Mouse (Mus musculus): ENCODE measurements around the gene Dis3l. TPM values are rescaled to one million over a fixed set of nuclear protein-coding genes. Genes with fewer than 3 reads are reported as not detected.

The Dis3l gene
- polyA plus RNA-seq (2016; fragmentation: Nextera tagmentation; extraction: Ambion mirVana), result 21.4 and 21.9 TPM in 2 replicates

DNA sequence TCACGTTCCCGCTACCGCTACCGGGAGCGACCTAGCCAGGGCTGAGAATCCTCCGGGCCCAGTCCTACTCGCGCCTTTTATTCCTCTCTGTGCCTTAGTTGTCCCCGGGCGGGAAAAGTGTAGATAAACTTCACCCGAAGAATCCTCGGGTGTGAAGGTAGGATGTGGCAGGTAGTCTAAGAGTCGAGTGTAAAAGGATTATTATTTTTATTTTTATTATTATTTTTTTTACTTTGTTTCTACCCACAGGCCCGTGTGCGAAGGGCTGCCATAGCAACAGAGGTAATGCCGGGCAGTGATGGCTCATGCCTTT is at the start of gene Dis3l:
Gene Dis3l (minus strand): TSS at position 35 of the 313 bp plus-strand sequence.
- 0 out of 2 replicates have a peak, but pooled peaks cover 3% of the 10 kb centered on the region for H3K36me3 ChIP-seq
- H3K4me2 ChIP-seq (replicated peaks), result peak within 1 kb of the TSS; percentile 72
- peak within 1 kb of the TSS; percentile 95 for H3K9ac ChIP-seq
- H3K4me3 ChIP-seq, result peak within 1 kb of the TSS; percentile 59
- 19% methylated on average over 16 of the region's 16 CpGs for WGBS
- H3K27me3 ChIP-seq (replicated peaks), result no peaks in the 10 kb centered on the region
- no peaks in the 10 kb centered on the region for H3K9me3 ChIP-seq
- H3K27ac ChIP-seq, result peak within 1 kb of the TSS; percentile 98
- H3K4me1 ChIP-seq, result peaks cover 11% of the 10 kb centered on the region; the same call in 1 of the 2 replicates
- ATAC-seq (ENCODE audit: low FRiP score, low read depth), result no peak

DNA sequence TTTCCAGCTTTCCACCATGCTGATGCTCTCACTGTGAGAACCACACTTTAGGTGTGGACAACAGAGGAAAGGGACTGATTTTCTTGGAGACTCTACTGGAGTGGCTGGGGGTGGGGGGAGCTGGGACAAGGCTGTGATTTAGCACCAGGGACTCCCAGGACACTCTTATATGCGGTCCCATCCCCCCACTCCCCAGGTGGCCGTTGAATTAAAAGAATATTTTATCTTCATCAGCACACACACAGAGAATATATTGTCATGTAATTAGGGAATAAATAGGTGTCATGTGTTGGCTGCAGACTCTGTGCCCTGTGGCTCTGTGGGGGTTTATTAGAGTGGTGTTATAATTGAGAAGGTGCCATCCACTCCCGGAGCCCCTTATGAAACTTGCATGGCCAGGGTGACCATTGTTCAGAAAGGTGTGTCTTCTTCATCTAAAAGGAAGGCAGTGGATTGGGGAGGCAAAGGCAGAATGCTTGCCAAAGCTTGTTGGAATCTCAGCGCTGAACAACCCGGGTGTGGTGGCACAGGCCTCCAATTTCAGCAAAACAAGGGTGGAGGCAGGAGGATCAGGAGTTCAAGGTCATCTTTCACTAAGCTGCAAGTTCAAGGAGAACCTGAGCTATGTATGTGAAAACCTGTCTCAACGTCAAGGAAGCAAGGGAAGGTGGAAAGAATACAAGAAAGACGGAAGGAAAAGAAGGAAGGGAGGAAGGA is 48.6 kb upstream of the Dis3l start:
- Histone ChIP-seq H3K36me3 (no peaks in the 10 kb centered on the region), H3K9ac (no peak overlapping the region), H3K27ac (no peak overlapping the region), H3K4me3 (no peak overlapping the region), H3K4me1 (peaks cover 20% of the 10 kb centered on the region), H3K4me2 (replicated peaks) (no peak overlapping the region), H3K27me3 (replicated peaks) (peaks cover 34% of the 10 kb centered on the region), H3K9me3 (no peaks in the 10 kb centered on the region)
- no peak for ATAC-seq (ENCODE audit: low FRiP score, low read depth)
- WGBS, result 67% methylated on average over 7 of the region's 7 CpGs

DNA sequence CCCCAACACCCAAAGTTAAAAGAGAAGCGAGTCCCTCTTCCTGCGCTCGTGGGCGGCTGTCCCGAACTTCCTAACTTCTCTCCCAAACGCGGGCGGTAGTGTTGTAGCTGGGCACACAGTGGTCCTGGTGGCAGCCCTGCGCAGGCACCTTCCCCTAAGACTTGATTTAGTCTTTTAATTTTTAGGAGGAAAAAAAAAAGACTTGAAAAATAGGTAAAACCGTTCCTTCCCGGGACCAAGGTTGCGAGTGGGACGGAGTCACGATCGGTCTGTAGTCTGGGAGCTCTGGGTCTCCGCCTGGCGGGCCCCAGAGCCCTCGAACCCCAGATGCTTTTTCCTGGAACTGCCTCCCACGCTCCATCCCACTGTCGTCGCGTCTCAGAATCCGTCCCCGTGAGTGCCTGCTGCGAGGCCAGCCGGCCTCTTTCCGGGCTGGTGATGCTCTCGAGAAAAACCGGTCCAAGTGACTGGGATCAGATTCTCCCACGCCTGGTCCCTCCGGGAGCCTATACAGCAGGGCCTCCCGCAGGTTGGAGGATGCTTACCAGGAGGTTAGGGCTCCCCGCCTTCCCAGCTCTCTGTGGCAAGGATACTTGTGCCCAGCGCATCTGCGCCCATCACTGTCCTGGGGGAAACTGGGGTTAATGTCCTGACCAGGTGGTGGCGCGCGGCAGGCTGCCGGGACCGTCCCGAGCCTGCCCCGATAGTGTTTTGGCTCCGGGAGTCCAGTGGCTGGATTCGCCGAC is 45.6 kb upstream of the Dis3l start:
- no peak for ATAC-seq (ENCODE audit: low FRiP score, low read depth)
- Histone ChIP-seq H3K9ac (peak overlapping the region; percentile 58), H3K36me3 (no peaks in the 10 kb centered on the region), H3K4me2 (replicated peaks) (peak overlapping the region; percentile 78), H3K4me1 (peaks cover 22% of the 10 kb centered on the region), H3K4me3 (peak overlapping the region; percentile 45), H3K9me3 (no peaks in the 10 kb centered on the region), H3K27me3 (replicated peaks) (peaks cover 46% of the 10 kb centered on the region), H3K27ac (no peak overlapping the region)
- 1% methylated on average over 45 of the region's 45 CpGs for WGBS

DNA sequence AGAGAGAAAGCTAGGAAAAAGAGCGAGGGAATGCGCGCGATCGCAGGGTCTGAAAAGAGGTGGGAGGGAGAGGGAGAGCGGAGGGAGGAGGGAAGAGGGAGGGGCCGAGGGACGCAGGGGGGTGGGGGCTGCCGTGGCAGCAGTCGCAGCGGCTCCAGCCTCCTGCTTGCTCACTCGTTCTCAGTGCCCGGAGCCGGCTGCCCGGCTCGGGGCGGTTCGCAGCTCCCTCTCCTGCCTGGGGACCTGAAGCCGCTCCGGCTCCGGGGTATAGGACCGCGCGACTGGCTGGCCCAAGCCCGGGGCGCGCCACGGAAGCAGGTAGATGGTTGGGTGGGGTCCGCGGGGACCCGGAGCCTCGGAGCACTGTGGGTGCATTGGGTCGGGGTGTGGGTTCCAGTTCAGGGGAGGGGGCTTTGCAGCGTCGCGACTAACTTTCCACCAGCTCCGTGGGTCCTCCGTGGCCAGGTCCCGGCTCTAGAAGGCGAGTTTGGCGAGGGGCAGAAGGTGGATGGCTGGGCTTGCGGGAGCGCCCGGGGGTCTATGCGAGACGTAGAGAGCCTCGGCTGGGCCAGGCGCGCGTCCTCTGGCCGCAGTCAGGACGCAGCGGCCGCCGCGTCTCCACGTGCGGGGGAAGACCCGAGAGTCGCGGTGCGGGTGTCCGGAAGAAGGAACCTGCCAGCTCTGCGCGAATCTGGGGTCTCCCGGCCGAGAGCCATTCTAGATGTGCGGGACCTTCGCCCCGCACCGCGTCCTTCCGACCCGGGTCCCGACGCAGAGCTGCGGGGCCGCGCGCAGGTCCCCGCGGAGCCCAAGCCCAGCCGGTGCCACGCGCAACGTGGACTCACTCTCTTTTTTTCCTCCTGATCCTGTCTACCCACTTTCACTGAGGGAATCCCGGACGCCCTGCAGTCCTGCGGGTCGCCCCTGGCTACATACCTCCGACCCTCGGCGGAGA is 44.7 kb upstream of the Dis3l start, which contains the start of gene Megf11:
Gene Megf11 (plus strand): TSS at position 116 of the 955 bp plus-strand sequence.
- Histone ChIP-seq H3K4me1 (peaks cover 22% of the 10 kb centered on the region), H3K4me3 (peak within 1 kb of the TSS; percentile 45), H3K9me3 (no peaks in the 10 kb centered on the region), H3K27me3 (replicated peaks) (peaks cover 46% of the 10 kb centered on the region), H3K27ac (no peak within 1 kb of the TSS), H3K36me3 (no peaks in the 10 kb centered on the region), H3K4me2 (replicated peaks) (peak within 1 kb of the TSS; percentile 78), H3K9ac (peak within 1 kb of the TSS; percentile 58)
- peak; percentile 58 for ATAC-seq (ENCODE audit: low FRiP score, low read depth)
- under 1% methylated on average over 93 of the region's 93 CpGs for WGBS

DNA sequence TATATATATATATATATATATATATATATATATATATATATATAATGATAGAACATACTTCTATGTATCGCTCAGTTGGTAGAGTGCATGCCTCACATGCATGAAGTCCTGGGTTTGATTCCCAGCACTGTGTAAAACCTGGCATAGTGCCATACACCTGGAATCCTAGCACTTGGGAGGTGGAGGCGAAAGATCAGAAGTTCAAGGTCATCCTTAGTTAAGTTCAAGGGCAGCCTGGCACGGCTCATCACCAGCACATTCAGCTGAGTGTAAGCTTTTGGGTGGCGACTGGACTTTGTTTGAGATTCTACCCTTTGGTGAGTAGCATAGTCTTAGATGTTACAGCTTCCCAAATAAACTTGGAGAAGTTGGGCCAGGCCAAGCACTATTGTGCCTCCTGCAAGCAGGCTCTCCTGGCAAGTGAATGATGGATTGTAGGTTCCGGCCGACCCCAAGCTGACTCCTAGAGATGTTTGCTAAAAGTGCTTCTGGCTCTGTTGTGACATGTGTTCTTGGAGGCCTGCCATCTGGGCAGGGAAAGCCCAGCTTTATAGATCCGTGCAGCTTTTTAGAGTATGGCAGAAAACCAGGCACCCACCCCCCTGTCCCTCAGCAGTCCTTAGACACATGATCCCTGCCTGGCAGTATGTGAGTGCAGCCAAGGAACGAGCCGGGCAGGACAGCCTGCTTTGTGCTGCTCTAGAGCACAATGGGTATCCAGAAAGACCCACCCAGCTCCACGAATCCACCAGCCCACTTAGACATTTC is 42.1 kb upstream of the Dis3l start:
- Histone ChIP-seq H3K4me2 (replicated peaks) (no peak overlapping the region), H3K4me3 (no peak overlapping the region), H3K27me3 (replicated peaks) (peaks cover 40% of the 10 kb centered on the region), H3K9ac (no peak overlapping the region), H3K36me3 (no peaks in the 10 kb centered on the region), H3K27ac (no peak overlapping the region), H3K4me1 (peaks cover 22% of the 10 kb centered on the region), H3K9me3 (peaks cover 4% of the 10 kb centered on the region; the same call in 1 of the 2 replicates)
- 51% methylated on average over 10 of the region's 10 CpGs for WGBS
- ATAC-seq (ENCODE audit: low FRiP score, low read depth), result no peak

DNA sequence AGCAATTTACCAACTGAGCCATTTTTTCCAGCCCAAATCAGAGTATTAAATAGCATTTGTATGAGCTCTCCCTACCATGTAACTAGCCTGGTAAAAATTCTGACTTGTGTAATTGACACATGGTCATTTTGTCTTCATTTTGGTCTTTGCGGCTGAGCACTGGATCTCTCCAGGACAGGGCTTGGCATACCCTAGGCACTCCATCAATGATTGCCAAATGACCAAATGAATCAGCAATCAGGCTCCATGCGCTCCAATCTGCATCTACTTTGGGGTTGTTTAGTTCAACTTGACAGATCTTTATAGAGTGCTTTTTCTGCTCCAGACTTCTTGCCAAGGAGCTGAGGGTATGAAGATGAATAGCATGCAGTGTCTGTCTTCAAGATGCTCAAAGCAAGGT is 35.3 kb upstream of the Dis3l start:
- no peak overlapping the region for H3K4me2 ChIP-seq (replicated peaks)
- H3K9ac ChIP-seq, result no peak overlapping the region
- WGBS, result 91% methylated on average over 2 of the region's 2 CpGs
- peaks cover 4% of the 10 kb centered on the region; the same call in 1 of the 2 replicates for H3K9me3 ChIP-seq
- no peak overlapping the region for H3K4me3 ChIP-seq
- H3K4me1 ChIP-seq, result peaks cover 4% of the 10 kb centered on the region; the same call in 1 of the 2 replicates
- no peak overlapping the region for H3K27ac ChIP-seq
- no peaks in the 10 kb centered on the region for H3K27me3 ChIP-seq (replicated peaks)
- no peaks in the 10 kb centered on the region for H3K36me3 ChIP-seq
- no peak for ATAC-seq (ENCODE audit: low FRiP score, low read depth)

DNA sequence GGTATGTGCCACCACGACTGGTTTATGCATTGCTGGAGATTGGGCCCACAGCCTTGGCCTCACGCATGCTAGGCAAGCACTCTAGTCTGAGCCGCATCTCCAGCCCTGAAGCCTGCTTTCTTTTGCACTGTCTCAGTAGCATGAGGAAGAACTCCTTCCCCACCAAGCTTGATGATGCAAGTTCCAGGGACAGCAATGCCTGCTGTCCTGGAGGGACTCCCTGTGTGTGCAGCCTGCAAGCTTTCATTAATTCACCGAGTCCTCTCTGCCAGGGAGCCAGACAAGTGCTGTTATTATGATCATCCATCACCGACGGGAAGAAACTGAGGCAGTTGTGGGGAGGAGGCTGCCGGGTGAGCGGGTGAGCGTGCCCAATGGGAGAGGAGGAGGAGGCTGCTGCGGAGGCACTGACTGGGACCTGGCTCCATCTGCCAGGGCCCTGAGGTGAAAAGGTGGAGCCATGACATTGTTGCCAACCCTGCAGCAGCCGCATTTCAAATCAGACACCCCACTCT is 30.3 kb upstream of the Dis3l start:
- Histone ChIP-seq H3K4me1 (peaks cover 8% of the 10 kb centered on the region; the same call in 1 of the 2 replicates), H3K9me3 (no peaks in the 10 kb centered on the region), H3K4me3 (no peak overlapping the region), H3K9ac (no peak overlapping the region), H3K27ac (0 out of 2 replicates have a peak overlapping the region, but pooled peaks have one; percentile 6), H3K4me2 (replicated peaks) (0 out of 2 replicates have a peak overlapping the region, but pooled peaks have one; percentile 5), H3K36me3 (no peaks in the 10 kb centered on the region), H3K27me3 (replicated peaks) (no peaks in the 10 kb centered on the region)
- WGBS, result 32% methylated on average over 11 of the region's 11 CpGs
- no peak for ATAC-seq (ENCODE audit: low FRiP score, low read depth)

DNA sequence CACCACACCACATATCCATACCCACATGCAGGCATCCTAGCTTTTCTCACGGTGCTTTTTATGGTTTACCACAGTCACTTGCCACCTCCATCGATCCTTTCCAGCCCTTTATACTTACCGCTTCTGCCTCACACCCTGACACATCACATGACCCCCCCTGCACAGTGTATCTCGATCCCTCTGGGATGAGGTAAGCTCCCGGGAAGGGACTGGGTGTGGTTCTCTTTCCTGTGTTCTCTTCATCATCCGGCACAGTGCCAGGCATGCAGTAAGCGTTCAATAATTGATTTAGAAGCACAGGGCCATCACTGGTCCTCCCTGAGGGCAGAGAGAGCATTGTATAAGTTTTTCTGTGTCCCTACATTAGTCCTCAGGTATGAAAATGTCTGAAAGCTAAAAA is 28.8 kb upstream of the Dis3l start:
- H3K4me3 ChIP-seq, result no peak overlapping the region
- no peaks in the 10 kb centered on the region for H3K36me3 ChIP-seq
- no peak overlapping the region for H3K4me2 ChIP-seq (replicated peaks)
- no peak overlapping the region for H3K27ac ChIP-seq
- WGBS, result 72% methylated on average over 7 of the region's 7 CpGs
- no peak for ATAC-seq (ENCODE audit: low FRiP score, low read depth)
- H3K27me3 ChIP-seq (replicated peaks), result no peaks in the 10 kb centered on the region
- H3K9ac ChIP-seq, result no peak overlapping the region
- peaks cover 8% of the 10 kb centered on the region for H3K4me1 ChIP-seq
- no peaks in the 10 kb centered on the region for H3K9me3 ChIP-seq

DNA sequence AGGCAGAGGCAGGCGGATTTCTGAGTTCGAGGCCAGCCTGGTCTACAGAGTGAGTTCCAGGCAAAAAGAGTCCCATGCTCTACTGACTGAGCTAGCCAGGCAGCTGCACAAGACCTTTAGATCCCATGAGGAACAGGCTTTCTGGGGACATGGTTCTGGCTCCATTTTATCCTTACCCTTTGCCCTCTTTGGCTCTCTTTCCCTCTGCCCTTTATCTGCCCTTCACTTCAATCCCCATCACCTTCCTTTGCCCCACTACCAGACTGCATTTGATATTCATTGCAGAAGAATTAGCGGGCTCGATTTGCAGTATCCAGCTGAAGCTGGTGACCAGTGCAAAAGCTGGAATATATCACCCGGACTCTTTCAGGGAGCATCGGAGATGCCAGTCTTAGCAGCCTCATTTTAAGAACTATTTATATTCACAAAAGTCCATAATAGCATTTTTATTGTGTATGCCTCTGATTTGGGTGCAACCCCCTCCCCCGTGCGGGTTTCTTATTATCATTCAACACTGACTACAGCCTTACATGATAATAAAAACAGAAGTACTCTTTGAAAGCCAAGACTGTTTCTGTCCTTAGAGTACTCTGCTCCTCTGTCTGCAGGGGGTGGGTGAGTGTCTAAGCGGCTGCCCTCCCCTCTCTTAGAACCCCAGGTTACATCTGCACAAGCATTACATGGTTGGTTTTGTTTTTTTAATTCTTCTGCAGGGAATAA is 20.3 kb upstream of the Dis3l start:
- Histone ChIP-seq H3K9ac (no peak overlapping the region), H3K27me3 (replicated peaks) (no peaks in the 10 kb centered on the region), H3K9me3 (no peaks in the 10 kb centered on the region), H3K27ac (no peak overlapping the region), H3K36me3 (no peaks in the 10 kb centered on the region), H3K4me3 (no peak overlapping the region), H3K4me1 (no peaks in the 10 kb centered on the region; the same call in 1 of the 2 replicates), H3K4me2 (replicated peaks) (no peak overlapping the region)
- WGBS, result 84% methylated on average over 9 of the region's 9 CpGs
- ATAC-seq (ENCODE audit: low FRiP score, low read depth), result no peak

DNA sequence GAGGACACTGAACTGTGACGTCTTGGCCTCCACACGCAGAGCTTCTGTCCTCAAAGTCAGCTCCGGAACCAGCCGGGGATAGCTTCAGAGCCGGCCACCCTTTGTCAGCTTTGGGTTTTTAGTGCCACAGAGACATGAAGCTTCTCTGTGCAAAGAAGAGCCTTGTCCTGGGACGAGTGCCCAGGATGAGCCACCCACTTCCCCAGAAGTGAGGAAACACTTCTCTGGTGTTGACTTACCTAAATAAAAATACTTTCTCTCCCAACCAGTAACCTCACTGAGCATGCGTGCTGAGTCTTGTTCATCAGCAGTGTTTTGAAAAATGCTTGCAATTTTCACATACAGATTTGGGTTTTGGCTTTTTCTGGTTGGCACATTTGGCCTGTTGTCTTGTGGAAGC is 14.5 kb upstream of the Dis3l start:
- H3K9ac ChIP-seq, result no peak overlapping the region
- H3K4me1 ChIP-seq, result no peaks in the 10 kb centered on the region
- WGBS, result 89% methylated on average over 7 of the region's 7 CpGs
- H3K36me3 ChIP-seq, result no peaks in the 10 kb centered on the region
- no peak overlapping the region for H3K4me3 ChIP-seq
- no peak for ATAC-seq (ENCODE audit: low FRiP score, low read depth)
- no peaks in the 10 kb centered on the region for H3K27me3 ChIP-seq (replicated peaks)
- H3K9me3 ChIP-seq, result no peaks in the 10 kb centered on the region
- H3K27ac ChIP-seq, result no peak overlapping the region
- H3K4me2 ChIP-seq (replicated peaks), result no peak overlapping the region
